ENCODE assay signal across 8 mouse cellular contexts in the genomic region with DNA sequence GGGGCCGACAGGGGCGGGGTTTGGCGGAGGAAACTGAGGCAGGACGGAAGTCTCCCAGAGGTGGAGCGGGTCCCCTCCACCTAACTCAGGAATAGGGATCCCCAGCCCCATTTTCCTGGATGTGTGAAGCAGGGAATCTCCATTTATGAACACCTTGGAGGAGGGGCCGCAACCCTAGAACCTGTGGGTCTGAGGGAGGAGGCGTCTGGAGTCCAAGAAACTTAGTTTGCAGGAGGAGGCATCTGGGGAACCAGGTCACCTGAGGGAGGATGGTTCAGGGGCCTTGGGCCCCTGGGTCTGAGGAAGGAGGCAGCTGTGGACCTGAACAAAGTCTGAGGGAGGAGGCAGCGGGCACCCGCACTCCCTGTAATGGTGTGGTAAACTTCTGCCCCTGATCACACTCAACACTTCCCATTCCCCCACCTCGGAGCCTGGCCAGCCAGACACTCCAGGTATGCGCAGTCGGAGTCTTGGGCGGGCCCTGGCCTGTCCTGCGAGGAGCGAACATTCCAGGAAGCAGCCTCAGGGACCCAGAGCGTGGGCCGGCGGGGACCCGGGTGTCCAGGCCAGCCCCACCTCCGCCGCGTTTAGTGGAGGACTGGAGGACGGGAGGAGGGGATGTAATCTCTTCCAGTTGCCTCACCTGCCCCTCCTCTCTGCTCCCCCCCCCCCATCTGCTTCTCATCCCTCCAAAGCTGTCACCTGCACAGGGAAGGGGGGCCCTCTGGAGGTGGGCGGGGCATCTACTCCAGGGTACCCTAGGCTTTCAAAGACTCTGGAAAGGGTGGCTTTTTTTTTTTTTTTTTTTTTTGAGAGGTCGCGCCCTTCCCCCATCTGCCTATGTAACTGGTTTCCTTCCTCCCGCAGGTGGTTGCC. TPM values are rescaled to one million over a fixed set of nuclear protein-coding genes. Genes with fewer than 3 reads are reported as not detected.
DNase-seq lines count a peak whose midpoint lies in the region; ATAC-seq and TF ChIP-seq lines count a peak whose summit lies in the region.

No protein-coding gene starts in this region.

- H3K27ac ChIP-seq in heart, embryonic 10.5 days, result peak overlapping the region; percentile 85; the same call in 1 of the 2 replicates
- peak overlapping the region; percentile 77 for H3K27ac ChIP-seq in embryonic facial prominence, embryonic 13.5 days
- H3K27ac ChIP-seq in intestine, postnatal 0 days (ENCODE audit: low read depth, low read length), result no peak overlapping the region

- H3K4me1 ChIP-seq in heart, embryonic 10.5 days, result peaks cover 42% of the 10 kb centered on the region
- H3K4me1 ChIP-seq in embryonic facial prominence, embryonic 13.5 days, result peaks cover 37% of the 10 kb centered on the region
- H3K4me1 ChIP-seq in intestine, postnatal 0 days (replicated peaks; ENCODE audit: control insufficient read depth, insufficient read depth, low read length), result peaks cover 14% of the 10 kb centered on the region; the same call in 1 of the 2 replicates

- H3K4me2 ChIP-seq in embryonic facial prominence, embryonic 13.5 days, result peak overlapping the region; percentile 71
- H3K4me2 ChIP-seq in intestine, postnatal 0 days (replicated peaks; ENCODE audit: low read depth), result peak overlapping the region; percentile 94

- ATAC-seq in embryonic facial prominence, embryonic 13.5 days (ENCODE audit: insufficient number of reproducible peaks, insufficient read depth, low FRiP score, low TSS enrichment, low read depth), result peak; percentile 46; the same call in 1 of the 2 replicates
- peak; percentile 28; the same call in 1 of the 2 replicates for ATAC-seq in intestine, postnatal 0 days

- no peaks in the 10 kb centered on the region for H3K9me3 ChIP-seq in heart, embryonic 10.5 days
- H3K9me3 ChIP-seq in embryonic facial prominence, embryonic 13.5 days, result no peaks in the 10 kb centered on the region
- H3K9me3 ChIP-seq in intestine, postnatal 0 days (ENCODE audit: control insufficient read depth), result no peaks in the 10 kb centered on the region

- WGBS in heart, embryonic 10.5 days, result 2% methylated on average over 26 of the region's 27 CpGs
- 2% methylated on average over 26 of the region's 27 CpGs for WGBS in embryonic facial prominence, embryonic 13.5 days
- WGBS in intestine, postnatal 0 days, result 2% methylated on average over 27 of the region's 27 CpGs

- peaks cover 97% of the 10 kb centered on the region for H3K27me3 ChIP-seq in heart, embryonic 10.5 days (ENCODE audit: insufficient read depth, poor library complexity, severe bottlenecking)
- H3K27me3 ChIP-seq in embryonic facial prominence, embryonic 13.5 days, result peaks cover 96% of the 10 kb centered on the region
- peaks cover 71% of the 10 kb centered on the region for H3K27me3 ChIP-seq in intestine, postnatal 0 days (replicated peaks; ENCODE audit: control insufficient read depth, insufficient read depth, low read length)

- no peaks in the 10 kb centered on the region for H3K36me3 ChIP-seq in heart, embryonic 10.5 days
- no peaks in the 10 kb centered on the region for H3K36me3 ChIP-seq in embryonic facial prominence, embryonic 13.5 days
- H3K36me3 ChIP-seq in intestine, postnatal 0 days (ENCODE audit: control insufficient read depth, insufficient read depth), result no peaks in the 10 kb centered on the region

- peak overlapping the region; percentile 68 for H3K4me3 ChIP-seq in heart, embryonic 10.5 days
- H3K4me3 ChIP-seq in embryonic facial prominence, embryonic 13.5 days, result peak overlapping the region; percentile 56
- peak overlapping the region; percentile 58 for H3K4me3 ChIP-seq in intestine, postnatal 0 days (ENCODE audit: low read depth, low read length)

- H3K9ac ChIP-seq in embryonic facial prominence, embryonic 13.5 days, result peak overlapping the region; percentile 72
- peak overlapping the region; percentile 34 for H3K9ac ChIP-seq in intestine, postnatal 0 days (ENCODE audit: low read depth, low read length)

- no peak for DNase-seq in heart, embryonic 10.5 days (ENCODE audit: low spot score)
- DNase-seq in heart, postnatal 4 days, result no peak
- DNase-seq in lung, postnatal 14 days, result peak; percentile 46
- peak; percentile 49 for DNase-seq in testis, postnatal 14 days (ENCODE audit: low spot score)
- DNase-seq in cerebellum, adult 18-20 months, result no peak
- no peak for DNase-seq in ovary, postnatal 36 days (ENCODE audit: low spot score)

- no peak for TF ChIP-seq CTCF in intestine, postnatal 0 days (IDR thresholded peaks at IDR 0.05; ENCODE audit: low read depth)

RNA-seq across cellular contexts. Expression of gene Ntf5, which starts 0.6 kb away (rescaled TPM):
- 1.5 and 2.6 TPM in 2 replicates for polyA plus RNA-seq in heart, embryonic 10.5 days (2016; fragmentation: Nextera tagmentation; extraction: Ambion mirVana)
- total RNA-seq in heart, postnatal 4 days (2021), result under 1 TPM; 0.17 to 0.43 TPM
- 4.6 and 6.1 TPM in 2 replicates for polyA plus RNA-seq in embryonic facial prominence, embryonic 13.5 days (2015; fragmentation: Nextera tagmentation; extraction: Ambion mirVana)
- polyA plus RNA-seq in intestine, postnatal 0 days (2015; fragmentation: Nextera tagmentation; extraction: Ambion mirVana), result 2.0 TPM in 2 replicates

RNA-seq across cellular contexts. Expression of gene Lhb, which starts 6.5 kb away (rescaled TPM):
- not detected in 2 replicates for polyA plus RNA-seq in heart, embryonic 10.5 days (2016; fragmentation: Nextera tagmentation; extraction: Ambion mirVana)
- total RNA-seq in heart, postnatal 4 days (2021), result not detected
- 0.41 and 1.2 TPM in 2 replicates for polyA plus RNA-seq in embryonic facial prominence, embryonic 13.5 days (2015; fragmentation: Nextera tagmentation; extraction: Ambion mirVana)
- polyA plus RNA-seq in intestine, postnatal 0 days (2015; fragmentation: Nextera tagmentation; extraction: Ambion mirVana), result not detected in 2 replicates

RNA-seq across cellular contexts. Expression of gene Kcna7, which starts 8.6 kb away (rescaled TPM):
- 0.28 and 0.45 TPM in 2 replicates for polyA plus RNA-seq in heart, embryonic 10.5 days (2016; fragmentation: Nextera tagmentation; extraction: Ambion mirVana)
- total RNA-seq in heart, postnatal 4 days (2021), result under 1 TPM; 0.43 to 0.59 TPM
- not detected in 2 replicates for polyA plus RNA-seq in embryonic facial prominence, embryonic 13.5 days (2015; fragmentation: Nextera tagmentation; extraction: Ambion mirVana)
- polyA plus RNA-seq in intestine, postnatal 0 days (2015; fragmentation: Nextera tagmentation; extraction: Ambion mirVana), result 0.07 and 0.08 TPM in 2 replicates

RNA-seq across cellular contexts. Expression of gene Snrnp70, which starts 18.6 kb away (rescaled TPM):
- polyA plus RNA-seq in heart, embryonic 10.5 days (2016; fragmentation: Nextera tagmentation; extraction: Ambion mirVana), result 173 and 241 TPM in 2 replicates
- total RNA-seq in heart, postnatal 4 days (2021), result 100 to 1,000 TPM; 203 to 223 TPM
- 285 and 299 TPM in 2 replicates for polyA plus RNA-seq in embryonic facial prominence, embryonic 13.5 days (2015; fragmentation: Nextera tagmentation; extraction: Ambion mirVana)
- 81.3 and 85.5 TPM in 2 replicates for polyA plus RNA-seq in intestine, postnatal 0 days (2015; fragmentation: Nextera tagmentation; extraction: Ambion mirVana)

RNA-seq across cellular contexts. Expression of gene Gys1, which starts 20.5 kb away (rescaled TPM):
- polyA plus RNA-seq in heart, embryonic 10.5 days (2016; fragmentation: Nextera tagmentation; extraction: Ambion mirVana), result 79.9 and 124 TPM in 2 replicates
- total RNA-seq in heart, postnatal 4 days (2021), result 10 to 100 TPM; 82.7 to 90.3 TPM
- 38.0 and 39.6 TPM in 2 replicates for polyA plus RNA-seq in embryonic facial prominence, embryonic 13.5 days (2015; fragmentation: Nextera tagmentation; extraction: Ambion mirVana)
- polyA plus RNA-seq in intestine, postnatal 0 days (2015; fragmentation: Nextera tagmentation; extraction: Ambion mirVana), result 10.4 and 10.6 TPM in 2 replicates

Comparison
In these comparisons a context has a peak if more than half of its experiments do, and no peak if none do; other contexts are left out.
1. DNase-seq: peak in lung, postnatal 14 days (single experiment) and testis, postnatal 14 days (single experiment); none in heart, embryonic 10.5 days (single experiment), heart, postnatal 4 days (single experiment), cerebellum, adult 18-20 months (0 of 2) and ovary, postnatal 36 days (single experiment).
2. Peak in every context shown above with its lines, with median percentiles within 50 percentile points of each other: H3K4me3 ChIP-seq.